Mouse (Mus musculus): ENCODE results near the gene Prkrip1. TPM values are rescaled to one million over a fixed set of nuclear protein-coding genes. Genes with fewer than 3 reads are reported as not detected.
"Not testable (repeated sequence)": the region's sequence is repeated elsewhere in the genome, so short reads cannot be mapped to it uniquely, and the experiment has no call there.

The Prkrip1 gene
- polyA plus RNA-seq, 1 experiment from 2014 or later: 45.2 TPM

GRCm38 (mm10) chr5:136230348-136231035 is 31.7 kb upstream of the Prkrip1 start:
- Histone ChIP-seq H3K27me3 (peaks cover 10% of the 10 kb centered on the region; the same call in 1 of the 2 replicates), H3K4me1 (0 out of 2 replicates have a peak, but pooled peaks cover 6% of the 10 kb centered on the region), H3K9ac (no peak overlapping the region), H3K4me2 (no peak overlapping the region), H3K9me3 (no peaks in the 10 kb centered on the region), H3K36me3 (0 out of 2 replicates have a peak, but pooled peaks cover 4% of the 10 kb centered on the region), H3K4me3 (no peak overlapping the region), H3K27ac (no peak overlapping the region)
- 60% methylated on average over 4 of the region's 4 CpGs for WGBS
- ATAC-seq (ENCODE audit: insufficient number of reproducible peaks, low FRiP score, low TSS enrichment, low read depth): no peak

- no peak overlapping the region for H3K4me3 ChIP-seq
- no peaks in the 10 kb centered on the region for H3K9me3 ChIP-seq
- no peak overlapping the region for H3K27ac ChIP-seq
- no peaks in the 10 kb centered on the region; the same call in 1 of the 2 replicates for H3K27me3 ChIP-seq
- 74% methylated on average over 7 of the region's 7 CpGs for WGBS
- peaks cover 16% of the 10 kb centered on the region for H3K36me3 ChIP-seq
- no peak overlapping the region for H3K4me2 ChIP-seq
- H3K4me1 ChIP-seq: no peaks in the 10 kb centered on the region
- H3K9ac ChIP-seq: no peak overlapping the region
- ATAC-seq (ENCODE audit: insufficient number of reproducible peaks, low FRiP score, low TSS enrichment, low read depth): no peak
Measured at GRCm38 (mm10) chr5:136226246-136226876, 27.6 kb upstream of the Prkrip1 start.

GRCm38 (mm10) chr5:136218585-136218984 is 19.8 kb upstream of the Prkrip1 start:
- H3K27me3 ChIP-seq: no peaks in the 10 kb centered on the region
- H3K4me3 ChIP-seq: no peak overlapping the region
- no peak overlapping the region for H3K9ac ChIP-seq
- H3K4me1 ChIP-seq: no peaks in the 10 kb centered on the region
- ATAC-seq (ENCODE audit: insufficient number of reproducible peaks, low FRiP score, low TSS enrichment, low read depth): no peak
- H3K4me2 ChIP-seq: no peak overlapping the region
- WGBS: 77% methylated on average over 12 of the region's 12 CpGs
- H3K27ac ChIP-seq: no peak overlapping the region
- H3K9me3 ChIP-seq: no peaks in the 10 kb centered on the region
- peaks cover 11% of the 10 kb centered on the region; the same call in 1 of the 2 replicates for H3K36me3 ChIP-seq

DNA sequence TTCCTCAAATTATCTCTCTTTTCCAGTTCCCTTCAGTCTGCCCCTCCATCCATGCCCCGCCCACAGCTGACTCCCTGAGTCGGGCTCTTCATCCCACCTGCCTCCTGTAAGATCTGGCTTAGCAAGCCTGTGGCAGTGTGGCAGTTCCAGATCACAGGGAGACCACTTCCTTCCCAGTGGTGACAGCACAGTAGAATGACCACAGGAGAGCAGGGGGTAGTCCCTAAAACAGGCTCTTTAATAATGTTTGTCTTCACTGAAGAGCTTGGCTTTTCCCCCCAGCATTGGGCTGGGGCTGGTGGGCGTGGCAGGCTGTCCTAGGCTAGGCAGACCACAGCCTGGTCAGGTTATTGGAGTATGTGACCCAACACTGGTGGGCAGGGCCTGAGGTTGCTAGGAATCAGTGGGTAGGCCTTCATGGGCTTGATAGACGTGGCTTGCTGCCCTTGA is 19.2 kb upstream of the Prkrip1 start:
- H3K4me1 ChIP-seq: no peaks in the 10 kb centered on the region
- no peak for ATAC-seq (ENCODE audit: insufficient number of reproducible peaks, low FRiP score, low TSS enrichment, low read depth)
- no peak overlapping the region for H3K4me2 ChIP-seq
- H3K4me3 ChIP-seq: no peak overlapping the region
- peaks cover 6% of the 10 kb centered on the region; the same call in 1 of the 2 replicates for H3K36me3 ChIP-seq
- no peak overlapping the region for H3K27ac ChIP-seq
- no peaks in the 10 kb centered on the region for H3K9me3 ChIP-seq
- 72% methylated on average over 4 of the region's 4 CpGs for WGBS
- H3K9ac ChIP-seq: no peak overlapping the region
- no peaks in the 10 kb centered on the region for H3K27me3 ChIP-seq

DNA sequence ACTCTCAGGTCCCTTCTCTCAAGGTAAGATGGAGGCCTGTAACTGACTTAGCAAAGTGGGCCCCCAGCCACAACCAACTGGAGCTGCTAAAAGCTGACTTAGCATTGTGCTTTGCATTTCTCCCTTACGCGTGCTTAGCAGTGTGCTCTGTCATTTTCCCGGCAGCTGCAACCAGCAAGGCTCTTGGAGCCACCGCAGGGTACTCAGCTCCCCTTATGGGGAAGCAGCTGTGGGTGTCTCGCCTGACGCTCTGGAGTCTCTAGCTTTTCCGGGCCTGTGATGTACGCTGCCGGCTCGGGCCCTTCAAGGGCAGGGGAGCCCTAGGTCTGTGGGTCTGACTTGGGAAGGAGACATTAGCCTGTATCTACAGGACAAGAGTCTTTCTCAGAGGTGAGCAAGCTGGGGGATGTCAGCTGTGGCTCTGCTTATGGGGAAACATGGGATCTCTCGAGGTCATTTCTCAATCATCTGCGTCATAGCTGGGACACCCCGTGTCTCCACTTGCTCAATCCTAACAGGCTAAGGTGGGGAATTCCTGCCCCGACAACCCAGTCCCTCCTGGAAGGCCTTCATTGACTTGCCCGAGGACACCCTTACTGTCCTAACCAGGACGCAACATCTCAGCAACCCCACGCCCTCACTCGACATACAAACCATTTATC is 18.4 kb upstream of the Prkrip1 start:
- ATAC-seq (ENCODE audit: insufficient number of reproducible peaks, low FRiP score, low TSS enrichment, low read depth): no peak
- no peak overlapping the region for H3K4me3 ChIP-seq
- no peak overlapping the region for H3K27ac ChIP-seq
- no peaks in the 10 kb centered on the region for H3K9me3 ChIP-seq
- no peaks in the 10 kb centered on the region for H3K27me3 ChIP-seq
- H3K36me3 ChIP-seq: peaks cover 6% of the 10 kb centered on the region; the same call in 1 of the 2 replicates
- H3K4me1 ChIP-seq: no peaks in the 10 kb centered on the region
- no peak overlapping the region for H3K9ac ChIP-seq
- no peak overlapping the region for H3K4me2 ChIP-seq
- WGBS: 83% methylated on average over 18 of the region's 18 CpGs

DNA sequence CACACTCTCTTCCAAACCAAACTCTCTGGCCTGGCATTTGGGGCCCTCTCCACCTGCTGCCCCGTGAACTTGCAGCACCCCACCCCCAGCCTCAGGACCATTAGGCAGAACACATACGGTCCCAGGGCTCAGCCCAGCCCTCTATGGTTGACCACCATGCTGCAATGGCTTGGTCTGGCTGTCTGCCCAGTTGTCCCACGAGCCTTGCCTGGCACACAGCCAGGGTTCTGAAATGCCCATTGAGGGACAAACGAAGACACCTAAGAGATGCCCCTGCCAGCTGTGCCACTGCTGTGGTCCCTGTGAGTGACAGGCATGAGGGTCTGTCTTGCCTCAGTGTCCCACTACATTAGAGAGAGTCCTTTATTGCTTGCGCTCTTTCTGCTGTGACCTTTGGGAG is 17.2 kb upstream of the Prkrip1 start:
- H3K9ac ChIP-seq: no peak overlapping the region
- no peaks in the 10 kb centered on the region for H3K27me3 ChIP-seq
- no peak overlapping the region for H3K27ac ChIP-seq
- H3K9me3 ChIP-seq: no peaks in the 10 kb centered on the region
- WGBS: 75% methylated on average over 5 of the region's 5 CpGs
- ATAC-seq (ENCODE audit: insufficient number of reproducible peaks, low FRiP score, low TSS enrichment, low read depth): no peak
- H3K36me3 ChIP-seq: peaks cover 6% of the 10 kb centered on the region; the same call in 1 of the 2 replicates
- no peaks in the 10 kb centered on the region for H3K4me1 ChIP-seq
- no peak overlapping the region for H3K4me3 ChIP-seq
- H3K4me2 ChIP-seq: no peak overlapping the region

GRCm38 (mm10) chr5:136215211-136215610 is 16.4 kb upstream of the Prkrip1 start:
- no peak overlapping the region for H3K9ac ChIP-seq
- H3K4me2 ChIP-seq: no peak overlapping the region
- WGBS: 88% methylated on average over 3 of the region's 3 CpGs
- H3K4me1 ChIP-seq: no peaks in the 10 kb centered on the region
- peaks cover 6% of the 10 kb centered on the region; the same call in 1 of the 2 replicates for H3K36me3 ChIP-seq
- no peak overlapping the region for H3K4me3 ChIP-seq
- ATAC-seq (ENCODE audit: insufficient number of reproducible peaks, low FRiP score, low TSS enrichment, low read depth): no peak
- no peaks in the 10 kb centered on the region for H3K9me3 ChIP-seq
- H3K27ac ChIP-seq: no peak overlapping the region
- no peaks in the 10 kb centered on the region for H3K27me3 ChIP-seq

GRCm38 (mm10) chr5:136213716-136214115 is 15.0 kb upstream of the Prkrip1 start:
- H3K27ac ChIP-seq: no peak overlapping the region
- no peak overlapping the region for H3K4me2 ChIP-seq
- no peaks in the 10 kb centered on the region for H3K4me1 ChIP-seq
- H3K4me3 ChIP-seq: no peak overlapping the region
- no peaks in the 10 kb centered on the region for H3K9me3 ChIP-seq
- no peak overlapping the region for H3K9ac ChIP-seq
- no peak for ATAC-seq (ENCODE audit: insufficient number of reproducible peaks, low FRiP score, low TSS enrichment, low read depth)
- H3K27me3 ChIP-seq: no peaks in the 10 kb centered on the region
- 76% methylated on average over 5 of the region's 5 CpGs for WGBS
- 0 out of 2 replicates have a peak, but pooled peaks cover 3% of the 10 kb centered on the region for H3K36me3 ChIP-seq

DNA sequence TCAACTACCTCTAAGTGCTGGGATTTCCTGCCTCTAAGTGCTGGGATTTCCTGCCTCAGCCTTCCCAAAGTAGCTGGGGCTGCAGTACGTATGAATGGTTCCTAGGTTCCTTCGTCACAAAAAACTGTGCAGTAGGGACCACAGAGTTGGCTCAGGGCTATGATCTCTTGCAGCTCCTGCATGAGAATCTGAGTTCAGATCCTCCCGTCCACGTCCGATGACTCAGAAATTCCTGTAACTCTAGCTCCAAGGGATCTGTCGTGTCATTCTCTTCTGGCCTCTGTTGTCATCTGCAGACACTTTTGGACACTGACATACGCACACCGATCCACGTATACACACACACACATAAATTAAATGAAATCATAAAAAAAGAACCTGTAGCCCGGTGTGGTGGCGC is 14.0 kb upstream of the Prkrip1 start:
- Histone ChIP-seq H3K4me2 (no peak overlapping the region), H3K9me3 (no peaks in the 10 kb centered on the region), H3K4me3 (no peak overlapping the region), H3K9ac (no peak overlapping the region), H3K27ac (no peak overlapping the region), H3K27me3 (no peaks in the 10 kb centered on the region), H3K4me1 (no peaks in the 10 kb centered on the region), H3K36me3 (no peaks in the 10 kb centered on the region)
- 85% methylated on average over 11 of the region's 11 CpGs for WGBS
- ATAC-seq (ENCODE audit: insufficient number of reproducible peaks, low FRiP score, low TSS enrichment, low read depth): no peak

DNA sequence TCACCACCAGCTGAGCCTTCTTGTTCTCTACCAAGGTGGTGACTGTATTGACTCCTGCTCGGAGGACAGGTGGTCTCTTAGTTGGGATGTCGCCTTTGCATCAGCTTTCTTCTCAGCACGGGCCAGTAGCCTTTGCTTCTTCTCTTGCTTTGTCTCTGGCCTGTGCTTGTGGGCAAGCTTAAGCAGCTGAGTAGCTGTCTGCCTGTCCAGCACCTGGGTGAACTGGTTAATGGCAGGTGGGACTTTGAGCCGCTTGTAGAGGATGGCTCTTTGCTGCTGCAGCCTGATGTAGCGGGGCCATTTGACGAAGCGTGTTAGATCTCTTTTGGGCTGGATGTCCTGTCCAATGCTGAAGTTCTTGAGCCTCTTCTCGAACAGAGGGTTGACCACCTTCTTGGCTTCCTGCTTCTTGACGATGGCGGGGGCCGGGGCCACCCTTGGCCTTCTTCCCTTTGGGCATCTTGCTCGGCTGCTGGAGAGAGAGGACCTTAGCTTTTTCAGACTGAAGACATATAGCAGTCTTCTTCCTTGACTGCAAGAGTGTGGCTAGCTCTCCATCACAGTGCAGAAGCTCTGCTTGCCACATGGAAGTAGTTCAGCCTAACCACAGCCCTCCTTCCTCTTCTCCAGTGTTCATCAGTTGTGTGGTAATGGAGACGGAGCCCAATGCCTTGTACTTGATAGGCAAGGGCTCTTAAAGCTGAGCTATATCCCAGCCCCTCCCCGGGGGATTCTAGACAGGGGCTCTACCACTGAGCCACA is 12.8 kb upstream of the Prkrip1 start:
- H3K4me3 ChIP-seq; ATAC-seq (ENCODE audit: insufficient number of reproducible peaks, low FRiP score, low TSS enrichment, low read depth); H3K9me3 ChIP-seq; H3K9ac ChIP-seq; H3K27ac ChIP-seq; H3K4me1 ChIP-seq; H3K4me2 ChIP-seq; H3K36me3 ChIP-seq; H3K27me3 ChIP-seq: not testable (repeated sequence)
- 89% methylated on average over 14 of the region's 14 CpGs for WGBS

- Histone ChIP-seq H3K27me3 (no peaks in the 10 kb centered on the region), H3K36me3 (no peaks in the 10 kb centered on the region), H3K9me3 (no peaks in the 10 kb centered on the region), H3K4me1 (no peaks in the 10 kb centered on the region), H3K4me3 (no peak overlapping the region), H3K27ac (no peak overlapping the region), H3K9ac (no peak overlapping the region), H3K4me2 (no peak overlapping the region)
- no peak for ATAC-seq (ENCODE audit: insufficient number of reproducible peaks, low FRiP score, low TSS enrichment, low read depth)
- WGBS: 66% methylated on average over 5 of the region's 5 CpGs
Measured at GRCm38 (mm10) chr5:136210549-136210948, 11.8 kb upstream of the Prkrip1 start.

Measured in limb, embryonic 15.5 days (tissue).